Mouse (Mus musculus): ENCODE measurements around the gene Vps13a.

DNA sequence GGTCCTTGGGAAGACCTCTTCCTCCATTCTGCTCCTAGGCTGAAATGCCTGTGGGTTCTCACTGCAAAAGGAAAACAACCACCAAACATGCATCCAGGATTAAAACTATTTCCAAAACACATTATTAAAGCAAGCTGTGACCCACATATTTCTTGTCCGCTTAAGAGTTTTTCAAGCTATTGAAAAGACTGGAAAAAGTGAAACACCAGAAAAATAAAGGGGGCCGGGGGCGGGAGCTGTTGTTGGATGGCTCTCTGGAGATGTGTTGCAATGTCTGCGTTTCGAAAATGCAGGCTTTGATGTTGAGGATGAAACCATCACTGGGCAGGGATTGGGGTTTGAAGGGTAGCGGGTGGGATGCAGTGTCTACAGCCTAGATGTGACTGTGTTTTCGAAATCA lies 196.2 kb downstream of the Vps13a start:
- TF ChIP-seq CTCF (IDR thresholded peaks at IDR 0.05; ENCODE audit: control insufficient read depth, insufficient read depth, low read length): no peak
- no peak for TF ChIP-seq POLR2A (IDR thresholded peaks at IDR 0.05; ENCODE audit: borderline replicate concordance, control insufficient read depth, low read depth, low read length)

Measured in bone marrow, adult 2 months (tissue).